Mouse (Mus musculus): ENCODE measurements at regions not wholly inside any gene's neighbourhood (a gene's known extent, or its start where the extent isn't known, plus 50 kb on each side); places are given as distances from the start of the nearest gene placed in this dataset.

GRCm38 (mm10) chrX:11728481-11728880 is 400.9 kb downstream of the H2al1j start:
- TF ChIP-seq CTCF (IDR thresholded peaks at IDR 0.05; ENCODE audit: borderline replicate concordance, extremely low read depth, insufficient read depth, insufficient read length): no peak
- TF ChIP-seq POLR2A (IDR thresholded peaks at IDR 0.05; ENCODE audit: borderline replicate concordance, extremely low read depth, insufficient read depth, insufficient read length, poor library complexity, severe bottlenecking): no peak
